Comparison of ENCODE assay signal across 16 mouse cellular contexts in genomic region chr8:94549482-94549881, GRCm38 (mm10). TPM values are rescaled to one million over a fixed set of nuclear protein-coding genes. Genes with fewer than 3 reads are reported as not detected.
DNase-seq lines count a peak whose midpoint lies in the region; ATAC-seq and TF ChIP-seq lines count a peak whose summit lies in the region.
"Had no signal": no experiment of that assay in that cellular context is flagged by ENCODE, and none has a peak within 500 bp of the region (broad histone marks: within the 10 kb centered on the region; RNA-seq: fewer than 3 reads in every experiment).

No protein-coding gene starts in this region.

- TF ChIP-seq CTCF in liver, adult 2 months (IDR thresholded peaks at IDR 0.05; ENCODE audit: low read depth, low read length), result no peak

- H3K4me1 ChIP-seq in heart, embryonic 13.5 days, result peaks cover 28% of the 10 kb centered on the region
- H3K4me1 ChIP-seq in liver, adult 2 months (ENCODE audit: control insufficient read depth, insufficient read depth, low read length), result peaks cover 6% of the 10 kb centered on the region
- peaks cover 2% of the 10 kb centered on the region; the same call in 1 of the 2 replicates for H3K4me1 ChIP-seq in liver, embryonic 11.5 days (replicated peaks; ENCODE audit: control insufficient read depth, insufficient read depth, low read length)
- H3K4me1 ChIP-seq in embryonic facial prominence, embryonic 10.5 days, result peaks cover 30% of the 10 kb centered on the region

- 0 out of 2 replicates have a peak, but pooled peaks cover 3% of the 10 kb centered on the region for H3K27me3 ChIP-seq in heart, embryonic 13.5 days (replicated peaks)
- no peaks in the 10 kb centered on the region for H3K27me3 ChIP-seq in liver, adult 2 months (ENCODE audit: control insufficient read depth, insufficient read depth, low read length)
- no peaks in the 10 kb centered on the region for H3K27me3 ChIP-seq in liver, embryonic 11.5 days (replicated peaks; ENCODE audit: control insufficient read depth, insufficient read depth, low read length)
- H3K27me3 ChIP-seq in embryonic facial prominence, embryonic 10.5 days (replicated peaks; ENCODE audit: low read depth, poor library complexity, severe bottlenecking), result no peaks in the 10 kb centered on the region
- H3K27me3 ChIP-seq: forebrain, embryonic 13.5 days; heart, embryonic 12.5 days had no signal

- 53% methylated on average over 5 of the region's 5 CpGs for WGBS in heart, embryonic 13.5 days
- WGBS in liver, adult 2 months, result 71% methylated on average over 5 of the region's 5 CpGs
- 53% methylated on average over 5 of the region's 5 CpGs for WGBS in liver, embryonic 11.5 days
- WGBS in embryonic facial prominence, embryonic 10.5 days, result 50% methylated on average over 5 of the region's 5 CpGs

- peak overlapping the region; percentile 24 for H3K27ac ChIP-seq in heart, embryonic 13.5 days (replicated peaks)
- peak overlapping the region; percentile 81 for H3K27ac ChIP-seq in liver, adult 2 months (replicated peaks; ENCODE audit: insufficient read depth, low read depth, low read length)
- no peak overlapping the region for H3K27ac ChIP-seq in liver, embryonic 11.5 days (ENCODE audit: low read depth, low read length)
- H3K27ac ChIP-seq in embryonic facial prominence, embryonic 10.5 days (replicated peaks), result no peak overlapping the region

- H3K36me3 ChIP-seq in heart, embryonic 13.5 days, result no peaks in the 10 kb centered on the region
- H3K36me3 ChIP-seq in liver, adult 2 months (ENCODE audit: control insufficient read depth, insufficient read depth, low read length), result no peaks in the 10 kb centered on the region
- no peaks in the 10 kb centered on the region for H3K36me3 ChIP-seq in liver, embryonic 11.5 days (ENCODE audit: control insufficient read depth, insufficient read depth, low read length)
- no peaks in the 10 kb centered on the region for H3K36me3 ChIP-seq in embryonic facial prominence, embryonic 10.5 days (replicated peaks)
- H3K36me3 ChIP-seq: heart, embryonic 12.5 days had no signal

- TF ChIP-seq POLR2A in liver, adult 2 months (IDR thresholded peaks at IDR 0.05; ENCODE audit: extremely low read depth, insufficient read depth, low read length), result no peak

- no peaks in the 10 kb centered on the region for H3K9me3 ChIP-seq in heart, embryonic 13.5 days
- H3K9me3 ChIP-seq in liver, embryonic 11.5 days (ENCODE audit: control insufficient read depth, low read length), result no peaks in the 10 kb centered on the region
- no peaks in the 10 kb centered on the region for H3K9me3 ChIP-seq in embryonic facial prominence, embryonic 10.5 days
- H3K9me3 ChIP-seq: forebrain, embryonic 13.5 days; heart, embryonic 12.5 days; megakaryocyte, embryonic 14.5 days had no signal

- H3K79me2 ChIP-seq in liver, adult 2 months (ENCODE audit: control insufficient read depth, insufficient read depth, low read length), result no peaks in the 10 kb centered on the region; the same call in 1 of the 2 replicates

- no peak overlapping the region for H3K9ac ChIP-seq in heart, embryonic 13.5 days
- H3K9ac ChIP-seq in liver, adult 2 months (ENCODE audit: low read depth, low read length), result no peak overlapping the region
- H3K9ac ChIP-seq in liver, embryonic 11.5 days (ENCODE audit: low read depth, low read length), result no peak overlapping the region
- H3K9ac ChIP-seq: forebrain, embryonic 13.5 days; heart, embryonic 12.5 days had no signal

- ATAC-seq in heart, embryonic 13.5 days (ENCODE audit: extremely low read depth, insufficient number of reproducible peaks, low FRiP score, low TSS enrichment), result no peak
- no peak for ATAC-seq in liver, embryonic 11.5 days (replicated peaks; ENCODE audit: low FRiP score)
- peak; percentile 33 for ATAC-seq in granulocyte monocyte progenitor cell, adult 5-6 weeks (replicated peaks; ENCODE audit: poor library complexity, severe bottlenecking)
- ATAC-seq: forebrain, embryonic 13.5 days had no signal

- H3K4me2 ChIP-seq in heart, embryonic 13.5 days, result no peak overlapping the region
- no peak overlapping the region for H3K4me2 ChIP-seq in liver, embryonic 11.5 days
- H3K4me2 ChIP-seq: forebrain, embryonic 13.5 days; heart, embryonic 12.5 days had no signal

- no peak for DNase-seq in heart, adult 11 months
- no peak for DNase-seq in liver, adult 2 months (ENCODE audit: extremely low read depth, low read depth, low spot score)
- DNase-seq in liver, embryonic 11.5 days (ENCODE audit: low spot score), result no peak
- DNase-seq in 416B (ENCODE audit: low read depth), result peak; percentile 48
- no peak for DNase-seq in embryonic facial prominence, embryonic 10.5 days (ENCODE audit: low spot score)
- no peak for DNase-seq in adrenal gland, adult 18-20 months (ENCODE audit: low spot score in 2 of 2)
- DNase-seq: adrenal gland, postnatal 25 days; left cerebral cortex, postnatal 4 days; lung, adult 18-20 months; retina, postnatal 1 day; spleen, adult 18-20 months had no signal

- no peak overlapping the region for H3K4me3 ChIP-seq in heart, embryonic 13.5 days
- no peak overlapping the region for H3K4me3 ChIP-seq in liver, adult 2 months (ENCODE audit: insufficient read depth, low read depth, low read length)
- H3K4me3 ChIP-seq in liver, embryonic 11.5 days (ENCODE audit: low read depth, low read length), result no peak overlapping the region
- H3K4me3 ChIP-seq in embryonic facial prominence, embryonic 10.5 days, result no peak overlapping the region
- H3K4me3 ChIP-seq: forebrain, embryonic 13.5 days; heart, embryonic 12.5 days; megakaryocyte, embryonic 14.5 days had no signal

RNA-seq across cellular contexts. Expression of gene Cpne2, which starts 16.7 kb away (rescaled TPM):
- polyA plus RNA-seq in heart, embryonic 13.5 days (2015; fragmentation: Nextera tagmentation; extraction: Ambion mirVana), result 5.2 and 6.1 TPM in 2 replicates
- total RNA-seq in liver, adult 2 months (2014; rRNA removed), result 5.2 and 8.5 TPM in 2 replicates
- polyA plus RNA-seq in liver, adult 2 months (2012; rRNA removed), result 9.8 and 20.8 TPM in 2 replicates
- polyA plus RNA-seq in liver, embryonic 11.5 days (2014; fragmentation: Nextera tagmentation; extraction: Ambion mirVana), result 7.8 and 8.4 TPM in 2 replicates
- total RNA-seq in granulocyte monocyte progenitor cell, adult 5-6 weeks (2014; fragmentation: Nextera tagmentation), result 106 and 114 TPM in 2 replicates
- total RNA-seq in granulocyte monocyte progenitor cell, adult 5-6 weeks (2017), result 53.9 and 56.5 TPM in 2 replicates
- polyA plus RNA-seq in embryonic facial prominence, embryonic 10.5 days (2016; fragmentation: Nextera tagmentation; extraction: Ambion mirVana), result 9.1 and 9.9 TPM in 2 replicates
- 10 to 100 TPM; 14.7 to 18.5 TPM for total RNA-seq in adrenal gland, adult 18-20 months (2021)

RNA-seq across cellular contexts. Expression of gene Rspry1, which starts 52.3 kb away (rescaled TPM):
- 21.6 and 22.9 TPM in 2 replicates for polyA plus RNA-seq in heart, embryonic 13.5 days (2015; fragmentation: Nextera tagmentation; extraction: Ambion mirVana)
- 21.4 and 22.0 TPM in 2 replicates for total RNA-seq in liver, adult 2 months (2014; rRNA removed)
- 5.6 and 5.7 TPM in 2 replicates for polyA plus RNA-seq in liver, adult 2 months (2012; rRNA removed)
- polyA plus RNA-seq in liver, embryonic 11.5 days (2014; fragmentation: Nextera tagmentation; extraction: Ambion mirVana), result 38.0 and 39.7 TPM in 2 replicates
- 27.4 and 28.0 TPM in 2 replicates for total RNA-seq in granulocyte monocyte progenitor cell, adult 5-6 weeks (2014; fragmentation: Nextera tagmentation)
- 29.9 and 33.0 TPM in 2 replicates for total RNA-seq in granulocyte monocyte progenitor cell, adult 5-6 weeks (2017)
- polyA plus RNA-seq in embryonic facial prominence, embryonic 10.5 days (2016; fragmentation: Nextera tagmentation; extraction: Ambion mirVana), result 43.8 and 47.1 TPM in 2 replicates
- total RNA-seq in adrenal gland, adult 18-20 months (2021), result 10 to 100 TPM; 23.3 to 25.3 TPM

RNA-seq across cellular contexts. Expression of gene Fam192a, which starts 52.3 kb away (rescaled TPM):
- polyA plus RNA-seq in heart, embryonic 13.5 days (2015; fragmentation: Nextera tagmentation; extraction: Ambion mirVana), result 32.4 and 33.1 TPM in 2 replicates
- total RNA-seq in liver, adult 2 months (2014; rRNA removed), result 9.0 and 9.3 TPM in 2 replicates
- 10.1 and 12.2 TPM in 2 replicates for polyA plus RNA-seq in liver, adult 2 months (2012; rRNA removed)
- 60.0 and 70.0 TPM in 2 replicates for polyA plus RNA-seq in liver, embryonic 11.5 days (2014; fragmentation: Nextera tagmentation; extraction: Ambion mirVana)
- 30.4 and 64.9 TPM in 2 replicates for total RNA-seq in granulocyte monocyte progenitor cell, adult 5-6 weeks (2014; fragmentation: Nextera tagmentation)
- 84.6 and 99.4 TPM in 2 replicates for total RNA-seq in granulocyte monocyte progenitor cell, adult 5-6 weeks (2017)
- 82.6 and 93.1 TPM in 2 replicates for polyA plus RNA-seq in embryonic facial prominence, embryonic 10.5 days (2016; fragmentation: Nextera tagmentation; extraction: Ambion mirVana)
- 10 to 100 TPM; 38.0 to 39.3 TPM for total RNA-seq in adrenal gland, adult 18-20 months (2021)

Comparison
In these comparisons a context has a peak if more than half of its experiments do, and no peak if none do; other contexts are left out.
1. H3K27ac ChIP-seq: peak in heart, embryonic 13.5 days (single experiment) and liver, adult 2 months (single experiment); none in liver, embryonic 11.5 days (single experiment) and embryonic facial prominence, embryonic 10.5 days (single experiment).